Mouse (Mus musculus) forebrain, embryonic 12.5 days (tissue): ENCODE data around the gene Tspo2. TPM values are rescaled to one million over a fixed set of nuclear protein-coding genes. Genes with fewer than 3 reads are reported as not detected.

Experiments
- ATAC-seq: fragments of 200-750 bp; cut with Nextera tagmentation; 2 replicates; pipeline ENCODE4 v1.8.0; 2017; ENCODE audit warnings: moderate TSS enrichment; ENCODE audit not compliant: low FRiP score
- H3K27ac ChIP-seq: fragments of 300-500 bp; sonication (generic); 2 replicates; pipeline ENCODE4 v1.5.1; 2016; ENCODE audit warnings: mild to moderate bottlenecking
- H3K27me3 ChIP-seq: fragments of 300-500 bp; sonication (generic); 2 replicates; pipeline ENCODE4 v1.6.1; 2016; ENCODE audit warnings: mild to moderate bottlenecking
- H3K36me3 ChIP-seq: fragments of 300-500 bp; sonication (generic); replicated peaks from 2 replicates; pipeline ENCODE4 v1.6.1; 2016; ENCODE audit warnings: mild to moderate bottlenecking
- H3K4me1 ChIP-seq: fragments of 300-500 bp; sonication (generic); 2 replicates; pipeline ENCODE4 v1.6.1; 2016
- H3K4me2 ChIP-seq: fragments of 300-500 bp; sonication (generic); 2 replicates; pipeline ENCODE4 v1.6.1; 2016; ENCODE audit warnings: mild to moderate bottlenecking, moderate library complexity
- H3K4me3 ChIP-seq: fragments of 300-500 bp; sonication (generic); replicated peaks from 2 replicates; pipeline ENCODE4 v1.5.1; 2016; ENCODE audit warnings: mild to moderate bottlenecking
- H3K9ac ChIP-seq: fragments of 300-500 bp; sonication (generic); 2 replicates; pipeline ENCODE4 v1.6.1; 2016; ENCODE audit warnings: mild to moderate bottlenecking
- H3K9me3 ChIP-seq: fragments of 300-500 bp; sonication (generic); 2 replicates; pipeline ENCODE4 v1.6.1; 2016
- WGBS: fragments of 180-500 bp; shearing (Covaris S2); methylation state at CpG from one replicate; pipeline ENCODE4 v1.1.7; 2016; 5-methylcytosine and 5-hydroxymethylcytosine counted together
- polyA plus RNA-seq: library from polyadenylated mRNA; unstranded; fragments of >200 nt; fragmentation: Nextera tagmentation; extraction: Ambion mirVana; gene quantifications from 2 replicates; pipeline ENCODE4 v1.2.1, GENCODE M21; 2016

Tspo2 gene
- polyA plus RNA-seq, 1 experiment from 2014 or later, result 1.5 TPM

DNA sequence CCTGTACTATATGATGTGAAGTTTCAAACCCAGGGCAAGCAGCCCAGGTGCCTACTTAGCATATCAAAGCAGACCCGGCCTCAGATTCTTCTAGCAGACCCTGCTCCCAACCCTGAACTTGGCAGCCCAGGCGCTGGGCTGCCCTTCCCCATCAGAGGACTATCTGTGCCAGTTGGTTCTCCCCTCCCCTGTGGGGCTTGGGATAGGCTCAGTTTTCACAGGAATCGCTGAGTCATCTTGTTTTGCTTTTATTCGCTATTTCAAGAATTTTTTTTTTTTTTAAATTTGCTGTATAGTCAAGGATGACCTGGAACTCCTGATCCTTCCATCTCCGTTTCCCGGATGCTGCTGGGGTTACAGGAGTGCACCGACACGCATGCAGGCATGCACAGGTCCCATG is 3.6 kb downstream of the Tspo2 start:
- no peak for ATAC-seq
- H3K9ac ChIP-seq, result no peak overlapping the region
- no peaks in the 10 kb centered on the region for H3K9me3 ChIP-seq
- no peaks in the 10 kb centered on the region for H3K36me3 ChIP-seq
- 75% methylated on average over 8 of the region's 8 CpGs for WGBS
- H3K4me1 ChIP-seq, result peaks cover 5% of the 10 kb centered on the region; the same call in 1 of the 2 replicates
- H3K4me2 ChIP-seq, result no peak overlapping the region
- H3K4me3 ChIP-seq, result no peak overlapping the region
- no peak overlapping the region for H3K27ac ChIP-seq
- H3K27me3 ChIP-seq, result no peaks in the 10 kb centered on the region

- H3K4me2 ChIP-seq, result no peak overlapping the region
- H3K4me1 ChIP-seq, result no peaks in the 10 kb centered on the region
- H3K27ac ChIP-seq, result no peak overlapping the region
- ATAC-seq, result no peak
- no peaks in the 10 kb centered on the region for H3K9me3 ChIP-seq
- H3K4me3 ChIP-seq, result no peak overlapping the region
- 52% methylated on average over 16 of the region's 16 CpGs for WGBS
- H3K27me3 ChIP-seq, result no peaks in the 10 kb centered on the region
- H3K36me3 ChIP-seq, result no peaks in the 10 kb centered on the region
- H3K9ac ChIP-seq, result no peak overlapping the region
Observed at GRCm38 (mm10) chr17:48443542-48444145, 7.7 kb downstream of the Tspo2 start.

- 0 out of 2 replicates have a peak, but pooled peaks have one; percentile 39 for ATAC-seq
Observed at GRCm38 (mm10) chr17:48442745-48443457, 8.4 kb downstream of the Tspo2 start.

GRCm38 (mm10) chr17:48437421-48437911 is 13.9 kb downstream of the Tspo2 start:
- WGBS, result 32% methylated on average over 7 of the region's 7 CpGs

More at GRCm38 (mm10) chr17:48442745-48443457, 8.4 kb downstream of the Tspo2 start:
- 75% methylated on average over 7 of the region's 7 CpGs for WGBS
- Histone ChIP-seq H3K4me2 (no peak overlapping the region), H3K9ac (no peak overlapping the region), H3K4me1 (no peaks in the 10 kb centered on the region), H3K9me3 (no peaks in the 10 kb centered on the region), H3K27me3 (no peaks in the 10 kb centered on the region), H3K27ac (no peak overlapping the region), H3K36me3 (no peaks in the 10 kb centered on the region), H3K4me3 (no peak overlapping the region)

DNA sequence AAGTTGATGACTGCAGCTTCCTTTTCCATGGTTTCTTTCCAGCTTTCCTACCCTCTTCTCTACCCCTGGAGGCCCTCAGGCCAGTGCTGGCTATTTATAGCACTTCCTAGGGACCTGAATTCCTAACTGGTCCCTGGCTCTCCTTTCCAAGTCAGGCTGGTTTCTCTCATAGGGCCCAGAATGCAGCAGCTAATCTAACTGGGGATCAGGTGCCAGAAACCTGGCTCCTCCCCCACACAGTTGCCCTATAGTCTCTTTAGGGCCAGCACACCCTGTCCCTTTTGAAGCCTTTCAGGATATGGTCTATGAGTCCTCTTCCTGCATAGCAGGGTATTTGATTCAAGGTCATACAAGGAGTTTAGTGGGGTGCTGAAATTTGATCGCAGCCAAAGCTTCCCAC is 14.8 kb downstream of the Tspo2 start:
- H3K4me2 ChIP-seq, result no peak overlapping the region
- H3K9me3 ChIP-seq, result no peaks in the 10 kb centered on the region
- 76% methylated on average over 1 of the region's 1 CpGs for WGBS
- H3K36me3 ChIP-seq, result no peaks in the 10 kb centered on the region
- no peak overlapping the region for H3K4me3 ChIP-seq
- H3K27me3 ChIP-seq, result no peaks in the 10 kb centered on the region
- ATAC-seq, result no peak
- peaks cover 18% of the 10 kb centered on the region for H3K4me1 ChIP-seq
- peak overlapping the region; percentile 3; the same call in 1 of the 2 replicates for H3K27ac ChIP-seq
- H3K9ac ChIP-seq, result no peak overlapping the region

More at GRCm38 (mm10) chr17:48437421-48437911, 13.9 kb downstream of the Tspo2 start:
- 0 out of 2 replicates have a peak, but pooled peaks have one; percentile 11 for ATAC-seq
- H3K4me3 ChIP-seq, result no peak overlapping the region
- no peaks in the 10 kb centered on the region for H3K36me3 ChIP-seq
- no peak overlapping the region for H3K4me2 ChIP-seq
- H3K4me1 ChIP-seq, result peaks cover 15% of the 10 kb centered on the region
- H3K9me3 ChIP-seq, result no peaks in the 10 kb centered on the region
- H3K27ac ChIP-seq, result peak overlapping the region; percentile 43; the same call in 1 of the 2 replicates
- no peak overlapping the region for H3K9ac ChIP-seq
- H3K27me3 ChIP-seq, result no peaks in the 10 kb centered on the region

DNA sequence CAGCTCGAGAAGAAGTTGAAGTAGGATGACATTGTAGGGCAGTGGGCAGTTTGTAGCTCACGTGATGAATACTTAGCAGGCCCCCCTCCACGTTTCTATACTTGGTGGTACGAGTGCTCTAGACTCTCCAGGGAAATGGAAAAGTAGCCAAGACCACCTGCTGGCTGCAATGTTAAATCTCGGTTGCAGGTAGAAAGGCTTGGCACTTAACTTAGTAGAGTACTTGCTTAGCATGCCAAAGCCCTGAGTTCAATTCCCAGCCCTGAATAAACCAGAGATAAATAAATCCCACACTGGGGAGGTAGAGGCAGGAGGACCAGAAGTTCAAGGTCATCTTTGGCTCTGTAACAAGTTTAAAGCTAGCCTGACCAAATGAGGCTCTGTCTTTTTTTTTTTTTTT is 16.8 kb downstream of the Tspo2 start:
- 78% methylated on average over 5 of the region's 5 CpGs for WGBS
- no peak for ATAC-seq
- no peaks in the 10 kb centered on the region for H3K36me3 ChIP-seq

DNA sequence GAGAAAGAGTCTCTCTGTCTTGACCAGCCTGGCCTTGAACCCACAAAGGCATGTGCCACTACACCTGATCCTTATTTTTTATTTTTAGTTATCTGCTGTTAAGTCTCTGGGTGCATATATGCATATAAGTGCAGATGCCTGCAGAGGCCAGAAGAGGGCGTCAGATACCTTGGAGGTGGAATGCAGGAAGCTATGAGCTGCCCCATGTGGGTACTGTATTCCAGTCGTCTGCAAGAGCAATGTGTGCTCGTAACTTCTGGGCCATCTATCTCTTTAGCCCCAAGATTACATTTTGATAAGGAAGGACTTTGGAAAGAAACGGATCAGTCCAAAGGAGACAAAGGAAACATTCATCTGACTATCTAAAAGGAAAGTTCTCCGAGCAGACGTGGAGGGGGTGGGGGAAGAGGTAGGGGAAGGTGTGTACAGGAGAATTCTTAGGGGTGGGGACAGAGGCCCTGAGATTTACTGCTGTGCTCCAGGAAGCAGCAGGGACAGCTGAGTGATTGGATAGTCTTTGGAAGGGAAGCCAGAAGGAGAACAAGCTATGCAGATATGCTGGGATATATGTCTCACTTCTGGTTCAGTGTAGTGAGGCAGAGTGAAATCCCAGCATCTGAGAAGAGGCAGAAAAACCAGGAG is 17.5 kb downstream of the Tspo2 start:
- Histone ChIP-seq H3K27ac (no peak overlapping the region), H3K27me3 (no peaks in the 10 kb centered on the region), H3K4me1 (peaks cover 18% of the 10 kb centered on the region), H3K4me3 (no peak overlapping the region), H3K4me2 (no peak overlapping the region), H3K36me3 (no peaks in the 10 kb centered on the region), H3K9me3 (no peaks in the 10 kb centered on the region), H3K9ac (no peak overlapping the region)
- WGBS, result 71% methylated on average over 6 of the region's 6 CpGs
- ATAC-seq, result no peak

More for the DNA sequence above, 16.8 kb downstream of the Tspo2 start:
- Histone ChIP-seq H3K4me1 (peaks cover 18% of the 10 kb centered on the region), H3K9ac (no peak overlapping the region), H3K4me2 (no peak overlapping the region), H3K27ac (no peak overlapping the region), H3K27me3 (no peaks in the 10 kb centered on the region), H3K9me3 (no peaks in the 10 kb centered on the region), H3K4me3 (no peak overlapping the region)

GRCm38 (mm10) chr17:48433006-48433655 is 18.2 kb downstream of the Tspo2 start:
- no peak for ATAC-seq
- H3K9ac ChIP-seq, result no peak overlapping the region

GRCm38 (mm10) chr17:48432158-48432980 is 19.0 kb downstream of the Tspo2 start, which contains the start of gene Apobec2:
Gene Apobec2, minus strand, starts transcription at chr17:48432930.
- WGBS, result 64% methylated on average over 16 of the region's 16 CpGs
- Histone ChIP-seq H3K4me3 (no peak within 1 kb of the TSS), H3K36me3 (no peaks in the 10 kb centered on the region), H3K27me3 (no peaks in the 10 kb centered on the region), H3K4me2 (no peak within 1 kb of the TSS), H3K9ac (no peak within 1 kb of the TSS), H3K4me1 (peaks cover 14% of the 10 kb centered on the region), H3K27ac (no peak within 1 kb of the TSS), H3K9me3 (no peaks in the 10 kb centered on the region)
- ATAC-seq, result 0 out of 2 replicates have a peak, but pooled peaks have one; percentile 45

More at GRCm38 (mm10) chr17:48433006-48433655, 18.2 kb downstream of the Tspo2 start:
- Histone ChIP-seq H3K27me3 (no peaks in the 10 kb centered on the region), H3K4me1 (peaks cover 18% of the 10 kb centered on the region), H3K36me3 (no peaks in the 10 kb centered on the region), H3K4me2 (no peak overlapping the region), H3K9me3 (no peaks in the 10 kb centered on the region), H3K4me3 (no peak overlapping the region), H3K27ac (no peak overlapping the region)
- 84% methylated on average over 20 of the region's 20 CpGs for WGBS

GRCm38 (mm10) chr17:48431054-48431453 is 20.3 kb downstream of the Tspo2 start:
- no peaks in the 10 kb centered on the region for H3K36me3 ChIP-seq
- peaks cover 15% of the 10 kb centered on the region for H3K4me1 ChIP-seq
- ATAC-seq, result no peak
- no peak overlapping the region for H3K9ac ChIP-seq
- no peak overlapping the region for H3K4me2 ChIP-seq
- WGBS, result 75% methylated on average over 5 of the region's 5 CpGs
- H3K9me3 ChIP-seq, result no peaks in the 10 kb centered on the region
- H3K27ac ChIP-seq, result no peak overlapping the region
- no peak overlapping the region for H3K4me3 ChIP-seq
- no peaks in the 10 kb centered on the region for H3K27me3 ChIP-seq

DNA sequence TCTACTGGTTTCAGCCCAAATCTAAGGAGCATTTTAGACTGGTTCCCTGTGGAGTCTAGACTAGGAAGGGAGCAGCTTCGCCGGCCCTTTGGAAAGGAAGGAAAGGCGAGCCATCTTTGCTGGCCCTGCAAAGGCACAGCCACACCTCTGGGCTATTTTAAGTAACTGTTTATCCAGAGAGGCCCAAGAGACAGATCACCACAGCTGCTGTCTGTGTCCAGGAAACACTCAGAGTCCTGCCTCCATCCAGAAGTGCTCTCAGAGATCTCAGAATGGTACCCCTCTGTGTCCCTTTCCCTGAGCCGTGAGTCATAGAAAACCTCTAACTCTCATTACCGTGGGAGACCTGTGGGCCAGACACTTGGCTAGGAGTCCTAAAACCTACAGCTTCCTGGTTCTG is 20.9 kb downstream of the Tspo2 start:
- H3K4me2 ChIP-seq, result no peak overlapping the region
- ATAC-seq, result no peak
- H3K4me3 ChIP-seq, result no peak overlapping the region
- no peaks in the 10 kb centered on the region for H3K36me3 ChIP-seq
- no peak overlapping the region for H3K9ac ChIP-seq
- no peaks in the 10 kb centered on the region for H3K27me3 ChIP-seq
- H3K4me1 ChIP-seq, result peaks cover 21% of the 10 kb centered on the region
- no peak overlapping the region for H3K27ac ChIP-seq
- whole genome bisulfite sequencing, result 73% methylated on average over 5 of the region's 5 CpGs
- no peaks in the 10 kb centered on the region for H3K9me3 ChIP-seq
